Mouse (Mus musculus): Measurements from ENCODE around the gene Wrap73.

DNA sequence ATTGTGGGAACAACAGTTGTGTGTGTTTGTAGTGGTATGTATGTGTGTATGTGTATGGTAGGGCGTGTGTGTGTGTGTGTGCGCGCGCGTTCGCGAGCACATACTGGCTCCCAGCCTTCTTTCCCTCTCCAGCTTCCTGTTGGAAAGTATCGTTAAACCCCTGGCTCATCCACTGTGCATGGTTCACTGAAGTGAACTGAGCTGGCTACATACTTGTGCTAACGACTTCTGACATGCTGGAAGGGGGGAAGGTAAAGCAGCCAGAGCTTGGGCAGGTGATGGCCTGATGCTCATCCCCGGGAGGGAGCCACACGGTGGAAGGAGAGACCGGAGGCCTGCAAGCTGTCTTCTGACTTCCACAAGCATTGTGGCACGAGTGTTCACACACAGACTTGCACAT, 69.3 kb downstream of the Wrap73 start:
- TF ChIP-seq ZKSCAN1 (IDR thresholded peaks at IDR 0.05; ENCODE audit: borderline replicate concordance, low read depth, low read length) = no peak
- TF ChIP-seq CTCF (conservative IDR thresholded peaks at IDR 0.05 in 1 of 2, IDR thresholded peaks at IDR 0.05 in 1 of 2; ENCODE audit: low read depth in 2 of 2, low read length in 2 of 2) = no peak
- no peak for TF ChIP-seq POLR2A (IDR thresholded peaks at IDR 0.05; ENCODE audit: low read depth, low read length)
- TF ChIP-seq ELF1 (IDR thresholded peaks at IDR 0.05; ENCODE audit: low read depth, low read length) = no peak
- TF ChIP-seq EP300 (IDR thresholded peaks at IDR 0.05; ENCODE audit: low read length) = no peak
